Mouse (Mus musculus): ENCODE data around the gene Tnpo2. TPM values are rescaled to one million over a fixed set of nuclear protein-coding genes. Genes with fewer than 3 reads are reported as not detected.
"Not testable (repeated sequence)": the region's sequence is repeated elsewhere in the genome, so short reads cannot be mapped to it uniquely, and the experiment has no call there.

Tnpo2 gene
- total RNA-seq, 2 experiments from 2014 or later: 163 to 179 TPM

- DNase-seq (ENCODE audit: low spot score in 2 of 2): peak; percentile 86 to 96
These were observed 35.0 kb downstream of the Tnpo2 start, which contains the start of gene Dhps for GRCm38 (mm10) chr8:85071514-85072281. Gene Dhps (plus strand): TSS chr8:85071757.

DNA sequence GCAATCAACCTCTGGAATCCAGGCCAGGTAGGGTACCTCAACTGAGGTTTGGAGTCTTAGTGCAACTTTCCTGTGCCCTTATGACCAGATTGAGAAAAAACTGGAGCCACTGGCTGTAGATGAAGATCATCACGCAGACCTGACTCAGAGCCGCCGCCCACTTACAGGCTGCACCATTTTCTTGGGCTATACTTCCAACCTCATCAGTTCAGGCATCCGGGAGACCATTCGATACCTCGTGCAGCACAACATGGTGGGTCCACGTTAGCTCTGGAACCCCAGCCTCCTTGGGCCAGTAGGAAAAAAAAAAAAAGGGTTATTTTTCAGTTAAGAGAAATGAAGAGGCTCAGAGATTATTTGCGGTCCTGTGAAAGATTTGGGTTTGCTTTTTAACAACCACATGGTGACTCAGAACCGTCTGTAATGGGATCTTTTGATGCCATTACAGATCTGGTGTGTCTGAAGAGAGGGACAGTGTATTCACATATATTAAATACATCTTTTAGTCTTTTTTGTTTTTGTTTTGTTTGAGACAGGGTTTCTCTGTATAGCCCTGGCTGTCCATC is 35.7 kb downstream of the Tnpo2 start:
- no peak for DNase-seq (ENCODE audit: low spot score in 2 of 2)

- no peak for DNase-seq (ENCODE audit: low spot score in 2 of 2)
These were observed 36.4 kb downstream of the Tnpo2 start for GRCm38 (mm10) chr8:85073041-85073612.

- DNase-seq (ENCODE audit: low spot score in 2 of 2): no peak
These were observed 37.5 kb downstream of the Tnpo2 start for GRCm38 (mm10) chr8:85074167-85074566.

DNA sequence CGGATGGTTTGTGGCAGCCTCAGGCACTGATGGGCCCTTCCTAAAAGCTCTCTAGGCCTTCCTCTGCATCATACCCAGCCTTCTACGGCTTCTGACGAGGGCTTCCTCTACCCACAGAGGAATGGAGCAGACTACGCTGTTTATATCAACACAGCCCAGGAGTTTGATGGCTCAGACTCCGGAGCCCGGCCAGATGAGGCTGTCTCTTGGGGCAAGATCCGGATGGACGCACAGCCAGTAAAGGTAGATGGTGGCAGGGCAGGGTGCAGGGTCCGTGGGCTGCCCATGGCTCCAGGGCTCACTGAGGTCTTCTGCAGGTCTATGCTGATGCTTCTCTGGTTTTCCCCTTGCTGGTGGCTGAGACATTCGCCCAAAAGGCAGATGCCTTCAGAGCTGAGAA is 37.9 kb downstream of the Tnpo2 start:
- no peak for DNase-seq (ENCODE audit: low spot score in 2 of 2)

GRCm38 (mm10) chr8:85076001-85076400 is 39.3 kb downstream of the Tnpo2 start:
- DNase-seq (ENCODE audit: low spot score in 2 of 2): no peak

- DNase-seq (ENCODE audit: low spot score in 2 of 2): peak; percentile 75 to 91
These were observed 40.3 kb downstream of the Tnpo2 start for GRCm38 (mm10) chr8:85076993-85077392.

- DNase-seq (ENCODE audit: low spot score in 2 of 2): no peak
These were observed 43.5 kb downstream of the Tnpo2 start for GRCm38 (mm10) chr8:85080214-85080531.

- peak in 1 of 2 experiments; percentile 67 for DNase-seq (ENCODE audit: low spot score in 2 of 2)
These were observed 44.0 kb downstream of the Tnpo2 start, which contains the start of gene Wdr83os for GRCm38 (mm10) chr8:85080532-85081215. Gene Wdr83os (plus strand): TSS chr8:85080740.

DNA sequence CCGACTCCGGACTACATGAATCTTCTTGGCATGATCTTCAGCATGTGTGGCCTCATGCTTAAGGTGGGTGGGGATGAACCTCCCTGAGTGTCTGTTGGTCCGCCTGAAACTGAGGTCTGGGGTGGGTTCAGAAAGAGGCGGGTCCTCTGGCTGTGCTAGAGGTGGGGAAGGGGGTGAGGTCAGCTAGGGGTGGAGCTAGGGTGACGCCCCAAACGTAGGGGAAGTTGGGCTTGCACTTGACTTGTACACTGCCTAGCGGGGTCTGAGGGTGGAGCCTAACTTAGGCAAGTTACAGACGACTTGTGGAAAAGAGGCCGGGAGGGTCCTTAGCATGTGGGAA is 44.5 kb downstream of the Tnpo2 start, which contains the start of gene Wdr83:
Wdr83 (minus strand) TSS at position 91 of the 340 bp plus-strand sequence.
- no peak for DNase-seq (ENCODE audit: low spot score in 2 of 2)

DNA sequence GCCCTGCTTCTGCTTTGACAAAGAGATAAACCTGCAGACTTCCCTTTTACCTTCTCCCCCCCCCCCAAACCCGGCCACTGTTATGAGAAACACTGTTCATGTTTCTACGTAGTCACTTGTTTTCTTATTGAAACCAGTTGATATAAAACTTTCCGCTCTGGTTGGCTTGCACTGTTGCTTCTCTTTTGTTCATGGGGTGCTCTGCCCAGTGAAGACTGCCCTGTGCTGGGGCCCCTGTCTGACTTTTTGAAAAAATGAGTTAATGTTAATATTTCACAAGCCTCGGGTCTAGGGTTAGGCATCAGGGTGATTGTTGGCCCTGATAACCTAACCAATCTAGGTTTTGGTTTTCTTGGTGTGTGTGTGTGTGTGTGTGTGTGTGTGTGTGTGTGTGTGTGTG is 45.5 kb downstream of the Tnpo2 start:
- DNase-seq (ENCODE audit: low spot score in 2 of 2): not testable (repeated sequence)

DNA sequence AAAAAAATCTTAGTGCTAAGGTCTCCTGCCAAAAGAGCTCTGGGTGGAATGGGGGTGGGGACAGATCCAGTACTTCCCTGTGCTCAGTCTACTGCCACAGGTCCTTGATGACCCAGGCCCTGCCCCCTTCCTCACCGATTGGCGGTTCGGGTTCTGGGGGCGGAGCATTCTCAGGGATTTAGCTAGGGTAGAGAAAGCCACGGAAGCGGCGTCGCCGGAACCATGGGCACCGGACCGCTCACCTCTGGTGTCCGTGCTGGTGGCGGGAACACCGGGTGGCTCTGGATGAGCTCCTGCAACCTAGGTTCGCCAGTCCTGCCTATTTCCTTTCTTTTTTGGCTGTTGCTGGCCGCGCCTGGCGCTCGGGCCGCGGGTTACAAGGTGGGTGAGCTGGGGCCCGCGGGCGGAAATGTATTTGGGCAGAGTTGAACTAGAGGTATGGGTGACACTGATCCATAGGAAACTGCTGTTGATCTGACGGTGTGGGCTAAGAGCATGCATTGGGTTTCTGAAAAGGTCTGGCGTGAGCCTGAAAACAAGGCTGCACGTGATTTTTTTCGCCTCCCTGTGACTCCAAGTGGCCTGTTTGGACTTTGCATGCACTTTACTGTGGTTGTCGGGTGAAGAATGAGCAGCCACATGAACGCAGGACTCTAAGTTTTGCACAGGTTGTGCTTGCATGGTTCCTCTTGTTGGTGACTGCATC is 46.5 kb downstream of the Tnpo2 start, which contains the start of gene Man2b1:
Man2b1 (plus strand) TSS at position 163 of the 706 bp plus-strand sequence.
- DNase-seq (ENCODE audit: low spot score in 2 of 2): peak; percentile 84 to 92

DNA sequence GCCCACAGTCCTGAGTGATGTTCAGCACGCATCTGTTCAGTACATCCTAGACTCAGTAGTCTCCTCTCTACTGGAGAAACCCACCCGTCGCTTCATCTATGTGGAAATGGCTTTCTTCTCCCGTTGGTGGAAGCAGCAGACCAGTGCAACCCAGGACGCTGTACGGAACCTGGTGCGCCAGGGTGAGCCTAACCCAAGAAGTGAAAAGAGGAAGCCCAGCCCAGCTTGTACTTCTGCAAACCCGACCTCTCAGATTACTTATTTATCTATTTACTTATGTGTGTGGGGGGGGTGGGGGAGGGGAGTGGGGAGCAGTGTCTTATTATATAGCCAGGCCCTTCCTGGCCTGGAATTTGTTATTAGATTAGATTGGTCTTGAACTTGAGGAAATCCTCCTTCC is 47.9 kb downstream of the Tnpo2 start:
- DNase-seq (ENCODE audit: low spot score in 2 of 2): no peak

- DNase-seq (ENCODE audit: low spot score in 2 of 2): no peak
These were observed 49.5 kb downstream of the Tnpo2 start for GRCm38 (mm10) chr8:85086238-85086637.

DNA sequence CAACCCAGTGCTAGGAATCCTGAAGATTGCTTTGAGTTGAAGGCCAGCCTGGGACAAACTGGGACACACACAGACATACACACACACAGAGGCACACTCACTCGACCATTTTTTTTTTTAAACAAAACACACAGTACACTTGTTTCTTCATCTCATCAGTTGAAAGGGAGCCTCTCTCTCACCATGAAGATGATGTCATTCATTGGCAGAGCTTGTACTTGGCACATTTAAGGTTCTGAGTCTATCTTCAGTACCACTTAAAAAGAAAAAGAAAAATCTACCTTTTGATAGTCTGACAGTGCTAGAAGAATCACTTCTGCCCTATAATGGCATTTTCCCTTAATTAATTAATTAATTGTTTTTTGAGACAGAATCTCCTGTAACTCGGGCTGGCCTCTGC is 52.1 kb downstream of the Tnpo2 start:
- DNase-seq (ENCODE audit: low spot score in 2 of 2): no peak

DNA sequence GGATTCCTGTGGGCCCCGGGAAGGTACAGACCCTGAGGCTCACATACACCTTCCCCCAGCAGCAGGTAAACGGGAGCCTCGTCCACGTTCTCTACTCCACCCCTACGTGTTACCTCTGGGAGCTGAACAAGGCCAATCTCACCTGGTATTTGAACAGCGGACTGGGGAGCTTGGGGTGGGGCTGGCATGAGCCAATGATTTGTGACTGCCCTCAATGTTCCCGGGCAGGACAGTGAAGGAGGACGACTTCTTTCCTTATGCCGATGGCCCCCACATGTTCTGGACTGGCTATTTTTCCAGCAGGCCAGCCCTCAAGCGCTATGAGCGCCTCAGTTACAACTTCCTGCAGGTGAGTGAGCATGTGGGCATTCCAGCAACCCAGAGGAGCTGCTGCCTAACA is 54.1 kb downstream of the Tnpo2 start:
- no peak for DNase-seq (ENCODE audit: low spot score in 2 of 2)

DNA sequence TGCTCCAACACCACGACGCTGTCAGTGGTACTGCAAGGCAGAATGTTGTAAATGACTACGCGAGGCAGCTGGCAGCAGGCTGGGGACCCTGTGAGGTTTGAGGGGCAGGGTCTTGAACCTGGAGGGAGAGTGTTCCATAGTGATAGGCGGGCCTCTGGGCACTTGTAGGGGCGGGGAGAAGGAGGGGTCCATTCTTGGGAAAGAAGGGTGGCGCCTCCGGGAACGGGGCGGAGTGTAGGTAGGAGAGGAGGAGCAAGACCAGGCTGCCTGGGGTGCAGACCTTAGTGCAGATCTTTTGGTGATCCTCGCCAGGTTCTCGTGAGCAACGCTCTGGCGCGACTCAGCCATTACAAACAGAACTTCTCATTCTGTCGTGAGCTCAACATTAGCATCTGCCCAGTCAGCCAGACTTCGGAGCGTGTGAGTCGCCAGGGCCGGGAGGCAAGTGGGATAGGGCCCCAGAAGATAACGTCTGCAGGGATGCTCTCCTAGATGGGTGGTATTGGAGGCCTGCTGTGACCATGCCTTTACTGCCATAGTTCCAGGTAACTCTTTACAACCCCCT is 54.9 kb downstream of the Tnpo2 start:
- no peak for DNase-seq (ENCODE audit: low spot score in 2 of 2)

GRCm38 (mm10) chr8:85095051-85095450 is 58.3 kb downstream of the Tnpo2 start:
- DNase-seq (ENCODE audit: low spot score in 2 of 2): no peak

- no peak for DNase-seq (ENCODE audit: low spot score in 2 of 2)
These were observed 58.9 kb downstream of the Tnpo2 start for GRCm38 (mm10) chr8:85095566-85095965.

DNA sequence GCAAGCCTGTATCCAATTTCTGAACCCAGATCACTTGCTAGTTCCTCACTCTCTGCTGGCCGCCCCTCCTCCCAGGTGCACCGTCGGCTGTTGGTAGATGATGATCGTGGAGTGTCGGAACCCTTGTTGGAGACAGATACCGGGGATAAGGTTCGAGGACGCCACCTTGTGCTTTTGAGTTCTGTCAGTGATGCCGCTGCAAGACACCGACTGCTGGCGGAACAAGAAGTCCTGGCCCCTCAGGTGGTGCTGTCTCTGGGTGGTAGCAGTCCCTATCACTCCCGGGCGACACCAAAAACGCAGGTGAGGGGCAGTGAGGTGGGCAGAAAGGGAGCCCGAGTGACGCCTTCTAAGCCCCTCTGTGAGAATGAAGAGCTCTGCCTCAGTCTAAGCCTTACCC is 59.5 kb downstream of the Tnpo2 start:
- no peak for DNase-seq (ENCODE audit: low spot score in 2 of 2)

DNA sequence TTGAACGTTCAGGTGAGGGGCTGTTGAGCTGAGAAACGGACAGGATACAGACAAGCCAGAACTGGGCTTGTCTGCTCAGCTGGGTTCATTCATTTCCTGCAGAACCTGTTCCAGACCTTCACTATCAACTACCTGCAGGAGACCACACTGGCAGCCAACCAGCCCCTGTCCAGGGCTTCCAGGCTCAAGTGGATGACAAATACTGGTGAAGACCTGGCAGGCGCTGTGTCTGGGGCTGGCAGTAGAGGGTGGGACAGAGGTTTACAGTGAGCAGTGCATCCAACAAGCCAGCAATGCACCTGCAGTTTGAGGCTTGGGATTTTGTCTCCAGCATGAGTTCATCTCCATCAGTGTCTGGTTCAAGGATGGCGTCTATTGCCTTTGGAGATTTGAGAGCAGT is 60.1 kb downstream of the Tnpo2 start:
- no peak for DNase-seq (ENCODE audit: low spot score in 2 of 2)

Measured in layer of hippocampus, adult 18-20 months (tissue).